Mouse (Mus musculus) cerebellum, adult 9-10 months (tissue): ENCODE measurements at regions not wholly inside any gene's neighbourhood (a gene's known extent, or its start where the extent isn't known, plus 50 kb on each side); places are given as distances from the start of the nearest gene placed in this dataset.

Source experiments
- DNase-seq: peaks from one replicate; pipeline ENCODE4 v3.0.0; 2022

DNA sequence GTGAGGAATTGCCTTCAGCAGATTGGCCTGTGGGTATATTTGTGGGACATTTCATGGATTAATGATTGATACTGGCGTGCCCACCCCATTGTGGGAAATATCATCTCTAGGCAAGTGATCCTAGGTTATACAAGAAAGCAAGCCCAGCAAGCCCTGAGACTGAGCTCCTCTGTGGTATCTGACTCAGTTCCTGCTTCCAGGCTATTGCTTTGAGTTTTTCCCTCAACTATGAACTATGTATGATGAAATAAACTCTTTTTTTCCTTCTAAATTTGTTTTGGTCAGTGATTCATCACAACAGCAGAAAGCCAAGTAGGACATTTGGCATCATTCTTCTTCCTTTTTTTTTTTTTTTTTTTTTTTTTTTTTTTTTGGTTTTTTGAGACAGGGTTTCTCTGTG is 119.8 kb downstream of the Tbr1 start:
- no peak for DNase-seq

DNA sequence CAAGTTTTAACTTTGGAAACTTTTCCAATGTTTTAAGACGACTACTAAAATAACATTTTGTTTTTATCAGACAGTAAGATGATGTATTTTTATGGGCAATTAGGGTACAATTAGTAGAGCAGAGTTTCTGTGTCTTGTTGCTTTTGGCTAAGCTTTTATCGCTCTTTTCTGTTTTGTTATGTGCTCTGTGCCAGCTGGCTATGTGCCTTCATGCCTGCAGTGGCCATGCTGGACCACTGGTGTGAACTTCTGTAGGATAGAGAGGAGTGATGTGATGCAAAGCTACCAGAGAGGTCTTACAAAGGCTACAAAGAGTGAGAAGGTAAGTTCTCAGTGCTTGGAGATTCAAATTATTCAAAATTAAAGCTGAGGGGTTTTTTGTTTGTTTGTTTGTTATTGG is 108.0 kb upstream of the Slc4a10 start:
- DNase-seq = no peak

DNA sequence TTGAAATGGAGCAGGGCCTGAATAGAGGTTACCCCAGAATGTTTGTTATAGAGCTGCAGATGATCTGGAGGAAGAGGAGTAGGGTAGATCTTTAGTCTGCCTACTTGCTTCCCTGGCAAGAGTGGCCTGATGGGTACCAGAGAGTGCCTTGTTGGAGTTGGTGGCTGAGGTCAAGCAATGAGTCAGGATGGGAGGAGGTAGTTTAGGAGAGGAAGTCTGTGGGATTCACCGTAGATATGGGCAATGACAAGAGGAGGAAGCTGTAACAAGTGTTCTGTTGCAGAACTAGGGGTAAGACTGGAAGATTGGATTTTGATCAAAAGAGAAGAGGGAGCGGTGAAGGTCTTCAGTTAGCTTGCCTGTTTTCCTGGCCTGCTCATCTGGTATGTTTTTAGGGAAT is 80.3 kb upstream of the Slc4a10 start:
- DNase-seq = no peak

DNA sequence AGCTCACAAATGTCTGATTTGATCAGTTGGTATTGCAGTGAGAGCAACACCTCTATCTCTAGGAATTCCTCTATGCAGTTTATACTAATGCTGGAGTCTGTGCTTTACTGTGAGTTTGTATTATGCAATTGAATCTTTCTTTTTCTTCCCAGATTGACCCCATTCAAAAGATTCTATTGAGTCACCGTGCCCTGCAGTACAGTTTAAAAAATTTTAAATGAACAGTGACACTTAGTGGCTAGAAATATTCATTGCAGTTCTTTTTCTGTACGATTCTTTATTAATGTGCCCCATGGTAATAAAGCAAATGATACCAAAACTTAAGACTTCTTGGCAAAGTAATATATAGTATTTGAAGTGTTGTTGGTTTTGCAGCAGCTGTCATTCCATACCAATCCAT is 78.5 kb upstream of the Slc4a10 start:
- DNase-seq = peak; percentile 41

DNA sequence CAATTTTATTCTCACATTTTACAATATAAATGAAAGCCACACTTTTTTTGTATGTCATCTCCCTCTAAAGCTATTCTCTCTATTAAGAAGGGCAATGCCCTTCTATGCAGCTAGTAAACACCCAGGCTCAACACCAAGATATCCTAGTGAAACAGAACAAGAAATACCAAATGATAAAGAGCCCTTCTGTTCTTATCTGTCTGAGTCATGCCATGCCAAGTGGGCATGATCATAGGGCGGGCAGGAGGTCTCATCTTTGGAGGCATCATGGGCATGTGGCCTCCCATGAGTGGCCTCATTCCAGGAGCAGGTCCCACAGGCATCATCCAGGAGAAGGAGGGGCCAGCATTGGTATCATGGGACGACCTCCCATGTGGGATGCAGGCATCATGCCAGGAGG is 76.2 kb upstream of the Slc4a10 start:
- DNase-seq = no peak

DNA sequence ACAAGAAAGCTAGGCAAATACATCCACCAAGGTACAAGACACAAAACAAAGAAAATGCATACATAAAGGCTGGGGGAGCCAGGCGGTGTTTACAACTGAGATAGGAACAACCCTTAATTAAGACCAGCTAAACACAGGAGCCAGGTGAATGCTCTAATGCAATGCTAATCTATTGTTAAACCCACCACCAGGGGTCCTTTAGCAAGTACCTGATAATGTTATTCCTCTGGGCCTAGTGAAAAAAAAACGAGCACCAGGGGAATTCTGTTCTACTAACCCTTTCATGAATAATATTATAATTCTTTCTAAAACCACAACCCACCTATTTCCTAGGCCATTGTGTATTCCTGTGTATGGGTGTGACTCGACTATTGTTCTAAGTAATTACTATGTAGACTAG is 61.5 kb upstream of the Slc4a10 start:
- no peak for DNase-seq

DNA sequence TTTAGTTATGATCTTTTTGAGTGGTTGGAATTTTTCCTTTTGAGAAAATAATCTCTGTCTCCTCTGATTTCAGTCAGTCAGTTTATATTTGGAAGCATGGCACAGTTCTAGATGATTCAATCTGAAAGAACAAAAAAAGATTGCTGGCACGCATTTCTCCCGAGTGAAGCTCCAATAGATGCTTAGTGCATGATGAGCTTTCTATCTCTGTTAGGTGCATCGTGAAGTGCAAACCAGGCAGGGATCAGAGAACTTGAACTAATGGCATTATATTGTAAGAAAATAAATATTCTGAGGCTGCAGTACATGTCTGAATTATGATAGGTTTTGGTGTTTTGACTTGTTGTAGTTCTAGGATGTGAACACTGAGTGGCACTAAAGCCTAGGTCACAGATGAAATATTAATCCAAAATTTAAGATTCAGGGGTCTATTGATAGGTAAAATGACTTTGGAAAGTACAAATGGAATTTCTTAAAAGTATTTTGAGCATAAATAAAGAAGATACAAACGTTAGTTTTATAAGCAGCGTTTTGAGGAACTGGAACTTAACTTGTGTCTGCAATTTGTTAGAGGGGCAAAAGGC is 59.2 kb upstream of the Slc4a10 start:
- peak; percentile 28 for DNase-seq
